Comparison of ENCODE assay signal across 8 mouse cellular contexts in genomic region chr5:122968322-122968721, GRCm38 (mm10). TPM values are rescaled to one million over a fixed set of nuclear protein-coding genes. Genes with fewer than 3 reads are reported as not detected.
DNase-seq lines count a peak whose midpoint lies in the region; ATAC-seq and TF ChIP-seq lines count a peak whose summit lies in the region.

No protein-coding gene starts in this region.

- 29% methylated on average over 4 of the region's 4 CpGs for WGBS in kidney, embryonic 16.5 days
- WGBS in liver, embryonic 11.5 days = 34% methylated on average over 4 of the region's 4 CpGs

- no peak overlapping the region for H3K4me2 ChIP-seq in kidney, embryonic 16.5 days (replicated peaks; ENCODE audit: low read depth, low read length)
- H3K4me2 ChIP-seq in liver, embryonic 11.5 days = no peak overlapping the region

- peak; percentile 89 to 90 for DNase-seq in B cell, adult 2 months
- no peak for DNase-seq in Patski (ENCODE audit: low read depth, low spot score)
- peak; percentile 85 to 90 for DNase-seq in cerebellum, postnatal 14 days
- peak; percentile 66 for DNase-seq in gastrocnemius, postnatal 25 days
- peak; percentile 71 for DNase-seq in liver, embryonic 11.5 days (ENCODE audit: low spot score)
- peak; percentile 66 for DNase-seq in ovary, postnatal 14 days (ENCODE audit: low spot score)
- DNase-seq in thymus, postnatal 14 days = peak; percentile 92

- H3K4me1 ChIP-seq in kidney, embryonic 16.5 days (ENCODE audit: insufficient read depth, low read length) = 0 out of 2 replicates have a peak, but pooled peaks cover 6% of the 10 kb centered on the region
- peaks cover 8% of the 10 kb centered on the region for H3K4me1 ChIP-seq in liver, embryonic 11.5 days (replicated peaks; ENCODE audit: control insufficient read depth, insufficient read depth, low read length)

- no peak overlapping the region for H3K9ac ChIP-seq in kidney, embryonic 16.5 days (replicated peaks; ENCODE audit: low read length)
- no peak overlapping the region for H3K9ac ChIP-seq in liver, embryonic 11.5 days (ENCODE audit: low read depth, low read length)

- no peak overlapping the region for H3K27ac ChIP-seq in kidney, embryonic 16.5 days (ENCODE audit: low read length)
- H3K27ac ChIP-seq in liver, embryonic 11.5 days (ENCODE audit: low read depth, low read length) = no peak overlapping the region

- ATAC-seq in Patski = no peak
- peak; percentile 49; the same call in 1 of the 2 replicates for ATAC-seq in kidney, embryonic 16.5 days (ENCODE audit: low FRiP score, low TSS enrichment)
- no peak for ATAC-seq in liver, embryonic 11.5 days (replicated peaks; ENCODE audit: low FRiP score)

- no peaks in the 10 kb centered on the region for H3K27me3 ChIP-seq in Patski
- no peaks in the 10 kb centered on the region for H3K27me3 ChIP-seq in kidney, embryonic 16.5 days (ENCODE audit: insufficient read depth, low read length)
- no peaks in the 10 kb centered on the region for H3K27me3 ChIP-seq in liver, embryonic 11.5 days (replicated peaks; ENCODE audit: control insufficient read depth, insufficient read depth, low read length)

- CTCF ChIA-PET in Patski (lab: Charles Lee) = interaction anchor here (0.7 to 2.5 kb wide), 10 partner anchors 19 to 96 kb away, joined by 3 to 16 read pairs (median 6); partner anchors contain the start of gene Orai1

- in situ Hi-C loops in Patski (cut with MboI; ENCODE audit: low pct_unique_long_range_greater_than_20kb) = loop anchor here (5.0 kb wide), 2 partner anchors 44 to 79 kb away; partner anchors contain the start of gene Morn3

- H3K4me3 ChIP-seq in kidney, embryonic 16.5 days (ENCODE audit: low read length) = no peak overlapping the region
- H3K4me3 ChIP-seq in liver, embryonic 11.5 days (ENCODE audit: low read depth, low read length) = no peak overlapping the region

- H3K9me3 ChIP-seq in kidney, embryonic 16.5 days (ENCODE audit: low read length) = no peaks in the 10 kb centered on the region
- no peaks in the 10 kb centered on the region for H3K9me3 ChIP-seq in liver, embryonic 11.5 days (ENCODE audit: control insufficient read depth, low read length)

- TF ChIP-seq CTCF in Patski (IDR thresholded peaks at IDR 0.05) = peak; percentile 89

- H3K36me3 ChIP-seq in kidney, embryonic 16.5 days (ENCODE audit: insufficient read depth, low read length) = no peaks in the 10 kb centered on the region
- no peaks in the 10 kb centered on the region for H3K36me3 ChIP-seq in liver, embryonic 11.5 days (ENCODE audit: control insufficient read depth, insufficient read depth, low read length)

- POLR2A ChIA-PET in Patski (lab: Charles Lee) = no interaction called here

RNA-seq across cellular contexts. Expression of gene Kdm2b, which starts 21.3 kb away (rescaled TPM):
- 35.6 TPM for polyA plus RNA-seq in Patski (2021)
- total RNA-seq in gastrocnemius, postnatal 25 days (2021) = 10 to 100 TPM; 12.8 to 14.3 TPM
- 92.2 and 95.6 TPM in 2 replicates for polyA plus RNA-seq in kidney, embryonic 16.5 days (2015; fragmentation: Nextera tagmentation; extraction: Ambion mirVana)
- polyA plus RNA-seq in liver, embryonic 11.5 days (2014; fragmentation: Nextera tagmentation; extraction: Ambion mirVana) = 46.8 and 48.8 TPM in 2 replicates

RNA-seq across cellular contexts. Expression of gene Orai1, which starts 46.6 kb away (rescaled TPM):
- polyA plus RNA-seq in Patski (2021) = 20.5 TPM
- 10 to 100 TPM; 31.5 to 36.3 TPM for total RNA-seq in gastrocnemius, postnatal 25 days (2021)
- 17.5 and 22.1 TPM in 2 replicates for polyA plus RNA-seq in kidney, embryonic 16.5 days (2015; fragmentation: Nextera tagmentation; extraction: Ambion mirVana)
- polyA plus RNA-seq in liver, embryonic 11.5 days (2014; fragmentation: Nextera tagmentation; extraction: Ambion mirVana) = 8.6 and 9.6 TPM in 2 replicates
